Mouse (Mus musculus) gastrocnemius, postnatal 14 days (tissue): ENCODE data around the gene Tubb4a. TPM values are rescaled to one million over a fixed set of nuclear protein-coding genes. Genes with fewer than 3 reads are reported as not detected.
A peak's percentile ranks its signal among the peaks of the same experiment; 100 is the strongest.
"Not testable (repeated sequence)": the region's sequence is repeated elsewhere in the genome, so short reads cannot be mapped to it uniquely, and the experiment has no call there.

Experiments
- DNase-seq: peaks from one replicate; pipeline ENCODE4 v3.0.0; 2021; ENCODE audit warnings: mixed read lengths
- intact Hi-C: fragments of 180-260 bp; cut with DNase I; formaldehyde crosslinking; loops from one replicate; pipeline ENCODE4 v1.15.1; 2025; ENCODE audit warnings: low total_unique reads
- total RNA-seq, 2 experiments: library from RNA; stranded (reverse); gene quantifications; 2 replicates each; pipeline ENCODE4 v1.2.3; 2021

The Tubb4a gene
- total RNA-seq, 2 experiments from 2014 or later: 1.5 to 3.3 TPM

DNA sequence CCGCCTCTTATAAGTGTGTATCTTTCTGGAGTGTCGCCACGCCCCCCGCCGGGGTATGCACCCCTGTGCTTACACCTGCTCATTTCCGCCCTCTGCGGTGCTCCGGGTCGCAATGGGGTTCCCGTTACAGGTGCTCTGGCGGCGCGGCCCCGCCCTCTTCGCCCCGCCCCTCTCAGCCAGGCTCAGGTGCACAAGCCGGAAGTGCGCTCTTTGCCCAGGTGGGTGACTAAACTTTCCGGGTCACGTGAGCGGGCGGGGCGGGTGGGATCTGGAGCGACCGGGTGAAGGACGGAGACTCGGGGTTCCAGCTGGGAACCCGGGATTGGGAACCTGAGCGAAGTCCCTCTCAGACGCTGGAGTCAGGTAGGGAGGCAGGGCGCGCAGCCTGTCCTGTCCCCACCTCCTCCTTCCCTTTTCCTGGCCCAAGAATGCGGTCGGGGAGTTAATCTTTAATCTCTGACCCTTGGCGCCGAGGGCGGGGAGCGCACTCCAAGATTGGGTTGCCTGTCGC, 25.5 kb downstream of the Tubb4a start:
- DNase-seq: no peak
- intact Hi-C loops: loop anchor here (5.0 kb wide), 1 partner anchor 235 kb away; no protein-coding TSS in a partner anchor

- no peak for DNase-seq
- intact Hi-C loops: loop anchor here (5.0 kb wide), 1 partner anchor 234 kb away; no protein-coding TSS in a partner anchor
Observed at GRCm38 (mm10) chr17:57061069-57061468, 26.5 kb downstream of the Tubb4a start.

GRCm38 (mm10) chr17:57060231-57060801, 27.3 kb downstream of the Tubb4a start:
- intact Hi-C loops: loop anchor here (5.0 kb wide), 1 partner anchor 233 kb away; no protein-coding TSS in a partner anchor
- peak; percentile 93 for DNase-seq

GRCm38 (mm10) chr17:57059486-57059977, 28.1 kb downstream of the Tubb4a start, which contains the start of gene Slc25a23:
Gene Slc25a23 (minus strand): TSS chr17:57059863.
- DNase-seq: peak; percentile 77
- intact Hi-C loops: no loop called here

DNA sequence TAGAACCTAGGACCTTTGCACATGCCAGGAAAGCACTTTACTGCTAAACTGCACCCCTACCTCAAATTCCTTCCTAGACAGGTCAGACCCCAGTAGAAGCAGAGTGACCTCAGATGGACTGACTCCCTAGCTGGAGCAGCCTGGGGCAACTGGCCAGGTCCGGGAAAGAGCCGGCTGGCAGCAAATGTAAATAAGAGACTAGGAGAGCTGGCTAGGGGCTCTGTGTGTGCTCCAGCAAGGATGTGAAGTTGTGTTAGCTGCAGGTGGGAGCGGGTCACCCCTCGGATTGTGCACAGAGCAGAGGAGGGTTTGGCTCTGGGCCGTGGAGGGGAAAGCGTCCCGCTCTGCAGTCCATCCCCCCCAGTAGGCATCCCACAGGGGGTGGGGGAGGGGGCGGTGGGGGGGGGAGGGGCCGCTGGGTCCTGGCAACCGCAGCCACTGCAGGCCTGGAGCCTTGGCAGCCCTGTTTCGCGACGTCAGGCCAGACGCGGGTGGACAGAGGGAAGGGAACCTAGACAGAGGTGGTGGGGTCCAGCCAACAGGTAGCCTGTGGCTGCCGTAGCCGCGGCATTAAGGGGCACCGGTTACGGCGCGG, 28.6 kb downstream of the Tubb4a start, which contains the start of gene Crb3:
Gene Crb3, plus strand, starts transcription at position 215 of the 595 bp plus-strand sequence.
- intact Hi-C loops: no loop called here

GRCm38 (mm10) chr17:57056246-57056645, 31.3 kb downstream of the Tubb4a start:
- DNase-seq: no peak
- intact Hi-C loops: no loop called here

More for the DNA sequence above, 28.6 kb downstream of the Tubb4a start, which contains the start of gene Crb3:
- peak; percentile 51 for DNase-seq

- intact Hi-C loops: not testable (repeated sequence)
Observed at GRCm38 (mm10) chr17:57051679-57052078, 35.9 kb downstream of the Tubb4a start.

GRCm38 (mm10) chr17:57048816-57049215, 38.8 kb downstream of the Tubb4a start:
- intact Hi-C loops: no loop called here
- no peak for DNase-seq

More at GRCm38 (mm10) chr17:57051679-57052078, 35.9 kb downstream of the Tubb4a start:
- not testable (repeated sequence) for DNase-seq

- intact Hi-C loops: no loop called here
- no peak for DNase-seq
Observed at GRCm38 (mm10) chr17:57047406-57047805, 40.2 kb downstream of the Tubb4a start.

DNA sequence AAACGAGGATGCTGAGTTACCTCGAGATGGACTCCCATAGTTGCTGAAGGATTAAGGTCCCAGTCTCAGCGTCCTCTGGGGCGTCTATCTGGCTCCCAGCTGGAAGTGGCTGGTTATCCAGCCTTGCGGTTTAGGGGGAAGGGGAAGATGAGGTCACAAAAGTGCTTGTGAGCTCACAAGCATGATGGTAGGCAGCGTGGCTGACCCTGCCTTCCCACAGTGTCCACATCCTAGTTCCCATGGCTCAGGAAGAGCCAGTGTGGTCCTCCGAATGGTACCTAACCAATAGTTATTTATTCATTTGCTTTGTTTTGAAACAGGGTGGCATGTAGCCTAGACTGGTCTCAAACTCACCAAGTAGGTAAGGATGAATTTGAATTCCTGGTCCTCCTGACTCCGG, 46.0 kb downstream of the Tubb4a start, which contains the start of gene Slc25a41:
Gene Slc25a41, minus strand, starts transcription at position 101 of the 400 bp plus-strand sequence.
- DNase-seq: no peak
- intact Hi-C loops: no loop called here

- intact Hi-C loops: no loop called here
- DNase-seq: no peak
Observed at GRCm38 (mm10) chr17:57038978-57039377, 48.6 kb downstream of the Tubb4a start.

- no peak for DNase-seq
- intact Hi-C loops: no loop called here
Observed at GRCm38 (mm10) chr17:57032854-57033253, 54.7 kb downstream of the Tubb4a start.

- intact Hi-C loops: no loop called here
- peak; percentile 99 for DNase-seq
Observed at GRCm38 (mm10) chr17:57031661-57032420, 55.7 kb downstream of the Tubb4a start.

- intact Hi-C loops: no loop called here
Observed at GRCm38 (mm10) chr17:57030931-57031660, 56.5 kb downstream of the Tubb4a start, which contains the start of gene Khsrp. Gene Khsrp (minus strand): TSS chr17:57031522.

More at GRCm38 (mm10) chr17:57030931-57031660, 56.5 kb downstream of the Tubb4a start, which contains the start of gene Khsrp:
- peak; percentile 47 for DNase-seq

Other genes with a start within 250 kb of the Tubb4a start
- gene Acsbg2, start 213.3 kb downstream of the Tubb4a start, total RNA-seq: not detected
- gene 1700061G19Rik, start 212.3 kb downstream of the Tubb4a start, total RNA-seq: not detected
- 10 to 100 TPM; 13.9 to 17.1 TPM for gene Mllt1, start 152.4 kb downstream of the Tubb4a start, total RNA-seq
- not detected for gene Acer1, start 105.7 kb downstream of the Tubb4a start, total RNA-seq
- gene Clpp, start 97.5 kb downstream of the Tubb4a start, total RNA-seq: 10 to 100 TPM; 32.7 to 33.3 TPM
- 10 to 100 TPM; 23.3 to 25.2 TPM for gene Alkbh7, start 90.4 kb downstream of the Tubb4a start, total RNA-seq
- gene Pspn, start 87.8 kb downstream of the Tubb4a start, total RNA-seq: not detected
- gene Gtf2f1, start 76.5 kb downstream of the Tubb4a start, total RNA-seq: 10 to 100 TPM; 20.6 to 23.6 TPM
- not detected for gene Gm17949, start 76.3 kb downstream of the Tubb4a start, total RNA-seq
- gene Khsrp, start 56.3 kb downstream of the Tubb4a start, total RNA-seq: 10 to 100 TPM; 31.9 to 36.4 TPM
- gene Slc25a41, start 46.1 kb downstream of the Tubb4a start, total RNA-seq: not detected
- gene Crb3, start 28.7 kb downstream of the Tubb4a start, total RNA-seq: under 1 TPM; 0.53 to 0.68 TPM
- 10 to 100 TPM; 31.7 to 38.2 TPM for gene Slc25a23, start 27.9 kb downstream of the Tubb4a start, total RNA-seq
- under 1 TPM; 0.51 to 0.58 TPM for gene Dennd1c, start 9.3 kb downstream of the Tubb4a start, total RNA-seq
- gene Tnfsf9, start 17.5 kb upstream of the Tubb4a start, total RNA-seq: 1 to 10 TPM in 1 of 2 experiments, under 1 TPM in 1; 0.82 to 1.0 TPM
- not detected for gene Cd70, start 62.0 kb upstream of the Tubb4a start, total RNA-seq
- gene Tnfsf14, start 106.4 kb upstream of the Tubb4a start, total RNA-seq: not detected
- 1 to 10 TPM in 1 of 2 experiments, under 1 TPM in 1; 0.60 to 1.2 TPM for gene C3, start 140.4 kb upstream of the Tubb4a start, total RNA-seq
- 10 to 100 TPM; 21.8 to 24.6 TPM for gene Gpr108, start 160.7 kb upstream of the Tubb4a start, total RNA-seq
- 10 to 100 TPM; 69.4 to 75.6 TPM for gene Trip10, start 161.7 kb upstream of the Tubb4a start, total RNA-seq
- under 1 TPM; 0.66 to 0.93 TPM for gene Vav1, start 191.3 kb upstream of the Tubb4a start, total RNA-seq